Mouse (Mus musculus) spleen, postnatal 4 days (tissue): Measurements from ENCODE around the gene Zfp607b.

Source experiments
- DNase-seq, 2 experiments: peaks; one replicate each; pipeline ENCODE4 v3.0.0; 2022; ENCODE audit warnings: low spot score in 2 of 2

Zfp607b gene

GRCm38 (mm10) chr7:27685220-27685619 is 3.9 kb upstream of the Zfp607b start:
- no peak for DNase-seq

- DNase-seq = no peak
Observed at GRCm38 (mm10) chr7:27685681-27686080, 3.5 kb upstream of the Zfp607b start.

- no peak for DNase-seq
Observed at GRCm38 (mm10) chr7:27687043-27687442, 2.1 kb upstream of the Zfp607b start.

DNA sequence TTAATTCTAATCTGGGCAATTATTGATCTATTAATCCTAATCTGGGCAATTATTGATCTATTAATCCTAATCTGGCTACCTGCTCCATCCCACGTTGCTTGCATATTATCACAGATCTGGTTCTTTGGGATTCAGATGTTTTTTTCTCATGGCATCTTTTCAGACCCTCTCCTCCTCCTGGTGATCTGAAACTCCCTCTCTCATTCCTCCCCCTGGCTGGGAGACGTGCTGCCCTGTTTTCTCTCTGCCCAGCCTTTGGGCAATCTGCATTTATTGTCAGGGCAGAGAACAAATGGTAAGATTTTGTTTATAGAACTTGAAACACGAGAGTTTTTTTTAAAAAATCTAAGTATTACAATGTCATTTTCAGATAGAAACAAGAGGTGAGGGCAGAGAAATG is 1.3 kb upstream of the Zfp607b start:
- no peak for DNase-seq

DNA sequence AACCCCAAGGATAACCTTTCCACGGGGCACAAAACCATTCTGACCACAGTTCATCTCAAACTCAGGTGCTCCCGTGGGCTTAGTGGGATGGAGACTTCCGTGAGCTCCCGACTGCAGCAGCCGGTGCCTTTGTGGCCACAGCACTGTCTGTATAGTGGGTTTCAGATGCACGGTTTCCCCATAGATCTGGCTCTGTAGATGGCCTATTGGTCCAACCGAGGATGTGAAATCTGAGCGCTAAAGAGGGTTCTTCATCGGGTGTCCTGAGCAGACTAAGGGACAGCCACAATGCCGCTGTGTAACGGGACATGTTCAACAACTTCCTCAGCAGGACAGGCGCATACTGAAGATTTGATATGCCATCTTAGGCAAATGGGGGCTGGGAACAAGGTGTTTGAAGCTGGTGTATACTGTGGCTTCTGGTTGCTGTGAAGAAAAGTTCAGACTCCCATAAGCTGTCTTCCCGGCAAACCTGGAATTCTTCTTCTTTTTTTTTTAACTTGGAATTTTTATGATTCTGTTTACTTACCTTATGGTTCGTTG is 823 bp upstream of the Zfp607b start:
- no peak for DNase-seq

GRCm38 (mm10) chr7:27691076-27691475 is 1.9 kb downstream of the Zfp607b start:
- peak; percentile 22 to 70 for DNase-seq

DNA sequence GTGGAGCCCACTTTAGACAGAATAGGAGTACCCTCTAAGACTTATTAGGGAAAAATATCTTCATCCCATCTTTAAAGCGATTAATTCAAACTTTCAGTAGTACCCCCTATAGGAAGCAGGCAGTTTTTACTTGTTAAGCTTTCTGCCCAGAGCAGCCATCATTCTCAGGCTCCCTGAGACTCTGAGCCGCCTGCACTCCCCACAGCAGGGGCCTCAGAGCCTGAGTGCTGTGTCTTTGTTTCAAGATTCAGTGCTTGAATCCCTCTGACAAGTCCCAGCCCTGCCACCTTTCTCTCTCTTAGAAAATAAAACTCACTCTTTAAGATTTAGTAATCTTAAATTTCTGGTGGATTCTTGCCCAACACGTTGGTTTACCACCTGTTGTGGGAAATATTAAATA is 7.6 kb downstream of the Zfp607b start:
- no peak for DNase-seq

DNA sequence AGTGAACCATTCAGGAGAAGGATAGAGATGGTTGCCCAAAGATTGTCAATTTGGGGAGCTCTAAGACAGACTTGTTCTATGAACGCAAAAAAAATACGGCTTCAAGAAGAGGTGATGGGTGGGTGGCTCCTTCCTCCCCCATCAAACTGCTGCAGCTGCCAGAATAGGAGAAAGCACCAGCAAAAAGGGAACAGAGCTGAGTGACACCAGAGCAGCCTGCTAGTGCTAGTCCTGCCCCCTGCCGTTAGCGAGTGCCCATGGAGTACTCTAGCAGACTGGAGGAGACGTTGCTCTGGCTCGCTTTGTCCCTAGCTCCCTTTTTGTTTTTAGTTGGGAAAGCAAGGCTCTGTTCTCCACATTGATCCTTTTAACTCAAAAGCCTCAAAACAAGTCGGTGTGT is 21.3 kb downstream of the Zfp607b start:
- no peak for DNase-seq

GRCm38 (mm10) chr7:27721951-27722350 is 32.8 kb downstream of the Zfp607b start:
- peak in 1 of 2 experiments; percentile 54 for DNase-seq

DNA sequence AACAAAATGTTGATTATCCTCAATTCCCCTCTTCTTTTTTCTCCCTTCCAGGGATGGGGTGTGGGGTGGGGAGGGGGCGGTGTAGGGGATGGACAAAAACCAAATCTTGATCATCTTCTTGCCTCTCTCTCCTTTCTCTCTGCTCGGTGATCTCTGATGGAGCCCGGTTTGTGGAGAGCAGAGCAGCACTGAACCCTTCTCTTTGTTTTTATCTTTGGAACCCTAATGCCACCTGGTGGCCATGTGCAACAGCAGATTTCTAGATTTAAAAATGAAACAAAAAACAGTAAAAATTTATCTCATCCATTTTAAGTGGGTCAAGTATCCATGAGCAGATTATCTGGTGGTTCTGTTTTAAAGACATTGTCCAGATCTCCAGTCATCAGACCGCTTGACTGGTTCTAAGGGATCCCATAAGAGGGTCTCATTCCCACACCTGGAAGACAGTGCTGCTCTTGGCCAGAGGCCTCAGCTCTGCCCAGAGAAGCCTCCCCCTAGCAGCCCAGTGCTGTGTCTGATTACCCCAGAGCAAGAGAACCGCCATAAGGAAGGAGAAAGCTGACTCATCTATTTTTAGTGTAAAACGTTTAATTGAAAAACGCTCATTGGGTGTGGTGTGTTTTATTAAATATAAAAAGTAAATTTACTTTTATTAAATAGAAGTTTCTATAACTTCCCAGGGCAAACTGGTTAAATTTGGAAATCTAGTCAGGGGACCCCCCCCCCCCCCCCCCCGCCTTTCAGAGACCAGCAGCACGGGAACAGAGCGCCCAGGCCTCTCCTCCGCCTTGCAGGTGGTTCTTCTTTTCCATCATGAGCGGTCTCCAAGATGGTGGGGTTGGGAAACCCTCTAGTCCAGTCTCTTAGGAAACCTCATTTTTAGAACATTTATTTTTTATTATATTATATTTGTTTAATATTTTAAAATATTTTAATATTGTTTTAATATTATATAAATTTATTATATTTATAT is 36.7 kb downstream of the Zfp607b start:
- peak in 1 of 2 experiments; percentile 19 for DNase-seq

DNA sequence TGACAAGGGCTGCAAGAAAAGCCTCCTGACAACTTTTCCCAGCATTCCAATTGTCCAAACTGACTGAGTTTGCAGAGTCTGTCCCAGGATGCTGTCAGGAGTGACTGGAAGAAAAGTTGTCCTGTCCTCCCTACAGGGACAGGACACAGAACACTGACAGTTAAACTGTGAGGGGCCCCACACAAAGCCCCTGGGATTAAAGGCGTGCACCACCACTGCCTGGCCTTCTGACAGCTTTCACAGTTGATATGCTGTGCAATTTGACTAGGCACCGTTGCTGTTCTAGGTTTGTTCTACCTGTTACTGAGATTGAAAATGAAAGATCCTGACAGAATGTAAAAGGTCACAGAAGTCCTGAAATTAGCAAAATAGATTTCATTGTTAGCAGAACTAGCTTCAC is 38.3 kb downstream of the Zfp607b start:
- DNase-seq = no peak

- peak; percentile 77 to 88 for DNase-seq
Observed at GRCm38 (mm10) chr7:27731281-27731883, 42.2 kb downstream of the Zfp607b start, which contains the start of gene Zfp60. Gene Zfp60 (plus strand): TSS chr7:27731389.

DNA sequence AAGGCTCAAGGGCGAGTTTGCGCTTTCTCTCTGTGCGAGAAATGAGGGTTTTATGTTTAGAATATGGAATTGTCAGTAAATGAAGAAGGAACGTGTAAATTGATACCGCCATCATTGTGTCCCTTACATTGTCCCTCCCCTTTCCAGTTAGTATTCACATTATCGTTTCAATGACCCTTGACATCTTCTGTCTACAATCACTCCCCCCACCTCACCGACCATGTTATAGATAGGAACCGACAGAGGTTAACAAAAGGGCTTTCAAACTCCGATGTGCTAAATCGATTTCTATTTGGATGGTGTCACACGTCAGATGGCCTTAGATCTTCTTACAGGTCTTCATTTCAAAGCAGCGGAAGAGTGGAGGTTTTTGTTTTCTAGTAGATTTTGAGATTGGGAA is 42.8 kb downstream of the Zfp607b start:
- no peak for DNase-seq

DNA sequence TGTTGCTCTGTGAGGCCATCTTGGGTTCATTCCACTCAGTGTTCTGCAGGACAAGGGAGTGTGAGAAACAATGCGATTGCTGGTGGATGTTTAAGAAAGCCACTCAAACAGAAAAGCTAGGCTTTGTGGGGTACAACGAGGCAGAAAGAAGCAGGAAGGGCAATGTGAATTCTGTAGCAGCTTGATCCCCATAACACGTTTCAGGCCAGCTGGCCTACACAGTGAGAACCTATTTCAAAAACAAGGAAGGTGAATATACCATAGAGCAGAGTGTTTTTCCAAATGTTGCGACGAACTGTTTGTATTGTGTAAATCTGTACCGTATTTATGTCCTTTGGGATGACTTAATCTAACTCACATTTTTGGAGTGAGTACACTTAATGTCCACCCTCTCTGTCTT is 43.4 kb downstream of the Zfp607b start:
- DNase-seq = no peak

DNA sequence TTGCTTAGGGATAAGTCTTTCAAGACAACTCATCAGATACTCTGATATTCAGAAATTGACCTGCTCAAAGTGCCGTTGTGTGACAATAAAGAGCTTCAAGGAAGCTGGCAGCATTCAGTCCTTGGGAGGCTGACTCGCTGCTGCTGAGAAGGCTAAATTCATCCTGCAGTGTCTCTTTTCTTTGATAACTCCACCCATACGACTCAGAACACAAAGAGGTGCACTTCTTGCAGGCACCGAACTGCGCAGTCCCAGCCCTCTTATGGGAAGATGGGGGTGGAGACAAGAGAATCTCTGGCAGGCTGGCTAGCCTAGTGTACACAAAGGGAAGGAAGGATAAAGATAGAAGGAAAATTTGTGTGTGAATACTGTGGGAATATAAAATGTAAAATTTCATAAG is 46.3 kb downstream of the Zfp607b start:
- no peak for DNase-seq
